Mouse (Mus musculus): ENCODE results near the gene Safb.

- TF ChIP-seq POLR2A (IDR thresholded peaks at IDR 0.05; ENCODE audit: extremely low read depth, insufficient read depth, low read length) (no peak), CTCF (IDR thresholded peaks at IDR 0.05; ENCODE audit: extremely low read depth, insufficient read depth, low read length) (no peak)
These were observed 41.6 kb downstream of the Safb start for GRCm38 (mm10) chr17:56626260-56626659.
